Mouse (Mus musculus): Measurements from ENCODE around the gene Rasgef1b. TPM values are rescaled to one million over a fixed set of nuclear protein-coding genes. Genes with fewer than 3 reads are reported as not detected.

Gene Rasgef1b
- polyA plus RNA-seq, 1 experiment, result 0.26 TPM

DNA sequence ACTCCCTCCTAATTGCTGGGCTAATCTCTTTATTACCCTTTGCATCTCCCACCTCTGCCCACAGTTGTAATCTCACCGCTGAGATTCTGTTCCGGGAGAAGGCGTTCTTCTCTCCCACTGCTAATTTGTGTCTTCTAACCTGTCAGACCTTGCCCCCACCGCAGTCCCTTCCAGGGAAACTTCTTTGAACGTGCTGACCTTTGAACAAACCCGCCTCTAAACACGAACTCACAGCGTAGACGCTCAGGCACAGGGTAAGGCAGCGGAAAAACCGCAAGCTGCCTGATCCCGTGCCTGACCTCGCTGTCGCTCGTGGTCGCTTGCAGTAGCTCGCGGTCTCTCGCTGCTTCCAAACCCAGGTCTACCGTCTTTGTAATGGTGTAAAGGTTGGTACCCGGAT lies 312.0 kb downstream of the Rasgef1b start:
- Histone ChIP-seq H3K36me3 (ENCODE audit: control insufficient read depth, insufficient read depth) (no peaks in the 10 kb centered on the region), H3K4me2 (ENCODE audit: low read depth) (no peak overlapping the region), H3K27me3 (ENCODE audit: control insufficient read depth, insufficient read depth, insufficient read length) (peaks cover 17% of the 10 kb centered on the region), H3ac (ENCODE audit: control insufficient read depth, insufficient read length) (no peak overlapping the region), H3K79me2 (ENCODE audit: control insufficient read depth, insufficient read depth) (no peaks in the 10 kb centered on the region), H3K4me3 (no peak overlapping the region)
- TF ChIP-seq POLR2AphosphoS2 (IDR thresholded peaks at IDR 0.05; ENCODE audit: insufficient read length, low read depth) (no peak), USF1 (IDR thresholded peaks at IDR 0.05; ENCODE audit: low read depth) (no peak), REST (IDR thresholded peaks at IDR 0.05; ENCODE audit: insufficient read depth, insufficient read length) (no peak), TCF12 (IDR thresholded peaks at IDR 0.05; ENCODE audit: insufficient read depth, poor library complexity, severe bottlenecking) (no peak), SRF (IDR thresholded peaks at IDR 0.05; ENCODE audit: control insufficient read depth, insufficient read length, low read depth) (no peak), E2F4 (IDR thresholded peaks at IDR 0.05; ENCODE audit: insufficient read depth) (no peak), MYOG (IDR thresholded peaks at IDR 0.05; ENCODE audit: control insufficient read depth in 1 of 3, insufficient read depth in 1 of 3, insufficient read length in 2 of 3, low read depth in 2 of 3) (no peak), MAX (IDR thresholded peaks at IDR 0.05; ENCODE audit: low read depth) (no peak), TCF3 (IDR thresholded peaks at IDR 0.05; ENCODE audit: insufficient read length, low read depth) (no peak), CEBPB (IDR thresholded peaks at IDR 0.05; ENCODE audit: insufficient read depth, poor library complexity, severe bottlenecking) (no peak), POLR2A (IDR thresholded peaks at IDR 0.05; ENCODE audit: insufficient read length, low read depth) (no peak), MYOD1 (IDR thresholded peaks at IDR 0.05; ENCODE audit: control insufficient read depth in 1 of 3, insufficient read length in 2 of 3, low read depth in 2 of 3) (no peak)

DNA sequence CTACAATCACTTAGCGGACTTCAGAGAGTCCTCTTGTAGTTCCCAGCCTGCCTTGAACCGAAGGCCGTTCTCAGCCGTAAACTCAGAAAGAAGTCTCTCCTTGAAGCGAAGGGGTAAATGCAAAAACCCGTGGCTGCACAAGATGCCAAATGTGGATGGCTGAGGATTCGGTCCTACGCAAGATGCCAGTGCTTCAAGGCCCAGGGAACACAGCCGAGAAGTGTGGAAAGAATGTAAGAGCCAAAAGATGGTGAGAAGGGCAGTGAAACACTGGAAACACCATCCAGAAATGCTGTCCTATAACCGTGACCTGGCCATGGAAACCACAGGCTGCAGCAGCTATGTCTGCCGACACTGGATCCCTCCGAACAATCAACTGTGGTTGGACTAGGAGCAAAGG lies 313.2 kb downstream of the Rasgef1b start:
- Histone ChIP-seq H3K79me2 (ENCODE audit: control insufficient read depth, insufficient read depth) (no peaks in the 10 kb centered on the region), H3K27me3 (ENCODE audit: control insufficient read depth, insufficient read depth, insufficient read length) (peaks cover 17% of the 10 kb centered on the region), H3K4me2 (ENCODE audit: low read depth) (no peak overlapping the region), H3K4me3 (no peak overlapping the region), H3K36me3 (ENCODE audit: control insufficient read depth, insufficient read depth) (no peaks in the 10 kb centered on the region), H3ac (ENCODE audit: control insufficient read depth, insufficient read length) (no peak overlapping the region)
- TF ChIP-seq REST (IDR thresholded peaks at IDR 0.05; ENCODE audit: insufficient read depth, insufficient read length) (no peak), POLR2A (IDR thresholded peaks at IDR 0.05; ENCODE audit: insufficient read length, low read depth) (no peak)

DNA sequence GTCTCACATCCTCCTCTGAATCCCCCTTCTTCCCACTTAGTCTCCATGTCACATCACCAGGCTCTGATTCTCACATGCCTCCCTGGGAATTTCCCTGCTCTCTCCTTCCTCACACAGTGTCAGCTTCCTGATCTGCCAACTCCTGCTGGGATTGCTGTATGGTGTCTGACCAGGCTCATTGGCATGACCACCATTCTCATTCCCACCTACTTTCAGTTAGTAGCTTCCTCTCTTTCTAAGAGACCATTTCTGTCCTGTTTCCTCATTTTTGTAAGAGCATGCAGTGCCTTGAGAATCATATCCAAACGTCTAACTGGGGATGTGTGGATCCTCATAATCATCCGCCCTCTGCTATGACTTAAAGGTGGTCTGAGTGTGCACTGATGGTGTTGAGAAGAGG lies 313.8 kb downstream of the Rasgef1b start:
- H3K27me3 ChIP-seq (ENCODE audit: control insufficient read depth, insufficient read depth, insufficient read length), result peaks cover 14% of the 10 kb centered on the region
- no peak overlapping the region for H3K4me3 ChIP-seq
- TF ChIP-seq TCF12 (IDR thresholded peaks at IDR 0.05; ENCODE audit: insufficient read depth, poor library complexity, severe bottlenecking), result no peak
- TF ChIP-seq MYOD1 (IDR thresholded peaks at IDR 0.05; ENCODE audit: control insufficient read depth in 1 of 3, insufficient read length in 2 of 3, low read depth in 2 of 3), result no peak
- TF ChIP-seq SRF (IDR thresholded peaks at IDR 0.05; ENCODE audit: control insufficient read depth, insufficient read length, low read depth), result no peak
- no peak for TF ChIP-seq POLR2A (IDR thresholded peaks at IDR 0.05; ENCODE audit: insufficient read length, low read depth)
- no peak for TF ChIP-seq REST (IDR thresholded peaks at IDR 0.05; ENCODE audit: insufficient read depth, insufficient read length)
- TF ChIP-seq MYOG (IDR thresholded peaks at IDR 0.05; ENCODE audit: control insufficient read depth in 1 of 3, insufficient read depth in 1 of 3, insufficient read length in 2 of 3, low read depth in 2 of 3), result no peak
- no peaks in the 10 kb centered on the region for H3K79me2 ChIP-seq (ENCODE audit: control insufficient read depth, insufficient read depth)
- no peaks in the 10 kb centered on the region for H3K36me3 ChIP-seq (ENCODE audit: control insufficient read depth, insufficient read depth)
- no peak overlapping the region for H3K4me2 ChIP-seq (ENCODE audit: low read depth)
- no peak overlapping the region for H3ac ChIP-seq (ENCODE audit: control insufficient read depth, insufficient read length)

DNA sequence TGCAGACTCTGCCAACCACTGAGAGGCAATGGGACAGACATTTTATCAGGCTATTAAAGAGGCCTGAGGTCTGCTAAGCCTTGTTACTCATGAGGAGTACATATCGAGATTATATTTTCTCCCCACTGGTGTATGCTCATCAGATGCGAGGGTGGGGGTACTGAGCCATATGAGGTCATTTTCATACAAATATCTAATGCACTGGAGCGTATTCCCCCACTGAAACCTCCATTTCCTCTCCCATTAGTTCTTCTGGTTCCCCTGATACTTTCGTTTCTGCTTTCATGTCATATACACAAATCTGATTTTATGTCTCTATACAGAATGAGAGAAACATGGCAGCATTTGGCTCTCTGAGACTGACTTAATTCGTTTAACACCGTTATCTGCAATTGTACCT lies 314.6 kb downstream of the Rasgef1b start:
- H3ac ChIP-seq (ENCODE audit: control insufficient read depth, insufficient read length), result no peak overlapping the region
- H3K27me3 ChIP-seq (ENCODE audit: control insufficient read depth, insufficient read depth, insufficient read length), result peaks cover 10% of the 10 kb centered on the region
- no peak for TF ChIP-seq E2F4 (IDR thresholded peaks at IDR 0.05; ENCODE audit: insufficient read depth)
- TF ChIP-seq POLR2AphosphoS2 (IDR thresholded peaks at IDR 0.05; ENCODE audit: insufficient read length, low read depth), result no peak
- no peak for TF ChIP-seq SRF (IDR thresholded peaks at IDR 0.05; ENCODE audit: control insufficient read depth, insufficient read length, low read depth)
- TF ChIP-seq MAX (IDR thresholded peaks at IDR 0.05; ENCODE audit: low read depth), result no peak
- TF ChIP-seq TCF3 (IDR thresholded peaks at IDR 0.05; ENCODE audit: insufficient read length, low read depth), result no peak
- TF ChIP-seq USF1 (IDR thresholded peaks at IDR 0.05; ENCODE audit: low read depth), result no peak
- TF ChIP-seq CEBPB (IDR thresholded peaks at IDR 0.05; ENCODE audit: insufficient read depth, poor library complexity, severe bottlenecking), result no peak
- no peak for TF ChIP-seq REST (IDR thresholded peaks at IDR 0.05; ENCODE audit: insufficient read depth, insufficient read length)
- no peak for TF ChIP-seq MYOD1 (IDR thresholded peaks at IDR 0.05; ENCODE audit: control insufficient read depth in 1 of 3, insufficient read length in 2 of 3, low read depth in 2 of 3)
- no peak for TF ChIP-seq MYOG (IDR thresholded peaks at IDR 0.05; ENCODE audit: control insufficient read depth in 1 of 3, insufficient read depth in 1 of 3, insufficient read length in 2 of 3, low read depth in 2 of 3)
- TF ChIP-seq TCF12 (IDR thresholded peaks at IDR 0.05; ENCODE audit: insufficient read depth, poor library complexity, severe bottlenecking), result no peak
- no peak for TF ChIP-seq POLR2A (IDR thresholded peaks at IDR 0.05; ENCODE audit: insufficient read length, low read depth)
- H3K79me2 ChIP-seq (ENCODE audit: control insufficient read depth, insufficient read depth), result no peaks in the 10 kb centered on the region
- H3K4me2 ChIP-seq (ENCODE audit: low read depth), result no peak overlapping the region
- no peaks in the 10 kb centered on the region for H3K36me3 ChIP-seq (ENCODE audit: control insufficient read depth, insufficient read depth)
- H3K4me3 ChIP-seq, result no peak overlapping the region

DNA sequence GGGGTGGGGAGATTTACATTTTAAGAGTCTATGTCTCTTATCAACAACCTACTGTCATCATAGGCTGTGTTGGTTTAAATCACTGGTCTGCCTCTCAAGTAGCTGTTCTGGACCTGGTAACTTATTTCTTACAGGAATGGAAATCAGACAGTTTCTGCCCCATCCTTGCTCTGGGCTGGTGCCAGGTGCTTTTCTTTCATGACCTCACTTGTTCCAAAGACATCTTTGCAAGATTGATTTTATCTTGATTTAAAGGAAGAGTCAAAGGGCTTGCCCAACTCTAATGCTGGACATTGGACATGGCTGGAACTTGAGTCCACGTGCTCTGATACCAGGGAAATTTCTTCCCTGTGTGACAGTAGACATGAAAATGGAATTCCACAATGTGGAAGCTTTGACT lies 315.0 kb downstream of the Rasgef1b start:
- no peak overlapping the region for H3K4me2 ChIP-seq (ENCODE audit: low read depth)
- H3K27me3 ChIP-seq (ENCODE audit: control insufficient read depth, insufficient read depth, insufficient read length), result peaks cover 6% of the 10 kb centered on the region
- H3K79me2 ChIP-seq (ENCODE audit: control insufficient read depth, insufficient read depth), result no peaks in the 10 kb centered on the region
- no peak overlapping the region for H3K4me3 ChIP-seq
- H3ac ChIP-seq (ENCODE audit: control insufficient read depth, insufficient read length), result no peak overlapping the region
- TF ChIP-seq MYOG (IDR thresholded peaks at IDR 0.05; ENCODE audit: control insufficient read depth in 1 of 3, insufficient read depth in 1 of 3, insufficient read length in 2 of 3, low read depth in 2 of 3), result no peak
- TF ChIP-seq POLR2A (IDR thresholded peaks at IDR 0.05; ENCODE audit: insufficient read length, low read depth), result no peak
- no peak for TF ChIP-seq SRF (IDR thresholded peaks at IDR 0.05; ENCODE audit: control insufficient read depth, insufficient read length, low read depth)
- TF ChIP-seq POLR2AphosphoS2 (IDR thresholded peaks at IDR 0.05; ENCODE audit: insufficient read length, low read depth), result no peak
- TF ChIP-seq CEBPB (IDR thresholded peaks at IDR 0.05; ENCODE audit: insufficient read depth, poor library complexity, severe bottlenecking), result no peak
- no peak for TF ChIP-seq MYOD1 (IDR thresholded peaks at IDR 0.05; ENCODE audit: control insufficient read depth in 1 of 3, insufficient read length in 2 of 3, low read depth in 2 of 3)
- TF ChIP-seq E2F4 (IDR thresholded peaks at IDR 0.05; ENCODE audit: insufficient read depth), result no peak
- TF ChIP-seq TCF12 (IDR thresholded peaks at IDR 0.05; ENCODE audit: insufficient read depth, poor library complexity, severe bottlenecking), result no peak
- H3K36me3 ChIP-seq (ENCODE audit: control insufficient read depth, insufficient read depth), result no peaks in the 10 kb centered on the region
